10 mouse cellular contexts compared by ENCODE assay signal in the genomic region with DNA sequence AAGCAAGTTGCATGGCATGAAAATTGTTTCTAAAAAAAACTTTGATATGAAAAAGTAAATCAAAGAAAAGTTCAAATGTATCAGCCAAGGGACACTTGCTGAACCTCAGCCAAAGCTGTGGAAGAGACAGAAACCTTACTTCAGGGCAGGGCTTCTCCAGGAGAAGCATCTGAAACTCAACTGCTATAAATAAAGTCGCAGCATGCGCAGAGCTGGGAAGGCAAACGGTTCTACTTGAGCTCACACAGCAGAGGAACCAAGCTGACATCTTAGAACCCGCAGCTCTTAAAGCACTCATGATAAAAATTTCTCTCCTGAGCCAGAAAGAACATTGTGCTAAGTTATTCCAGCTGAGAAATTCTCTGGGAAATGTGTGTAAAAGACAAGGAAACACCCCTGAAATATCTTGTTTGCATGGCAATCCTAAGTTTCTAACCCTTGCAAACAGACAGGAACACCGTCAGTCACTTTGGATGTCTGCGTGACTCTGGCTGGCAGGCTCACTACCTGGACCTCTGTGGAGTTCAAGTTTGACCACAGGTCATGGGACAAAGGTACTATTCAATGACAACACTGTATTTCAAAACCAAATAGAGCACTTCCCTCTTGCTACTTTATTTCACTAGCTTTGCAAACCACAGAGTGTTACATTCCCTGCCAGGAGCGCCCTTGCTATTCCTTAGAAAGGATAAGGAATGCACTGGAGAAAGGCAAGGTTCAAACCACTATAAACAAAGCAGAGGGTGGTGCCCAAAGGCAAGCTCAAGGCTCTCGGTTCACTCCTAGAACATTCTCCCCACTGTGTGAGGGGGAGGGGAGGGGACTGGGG. TPM values are rescaled to one million over a fixed set of nuclear protein-coding genes. Genes with fewer than 3 reads are reported as not detected.
DNase-seq lines count a peak whose midpoint lies in the region; ATAC-seq and TF ChIP-seq lines count a peak whose summit lies in the region.
"Had no signal": no experiment of that assay in that cellular context is flagged by ENCODE, and none has a peak within 500 bp of the region (broad histone marks: within the 10 kb centered on the region; RNA-seq: fewer than 3 reads in every experiment).

No protein-coding gene starts in this region.

- intact Hi-C loops in heart, adult 2 months (cut with DNase I) = no loop called here
- intact Hi-C loops in heart, postnatal 25 days (cut with DNase I) = no loop called here

- TF ChIP-seq EP300 in heart, adult 2 months (IDR thresholded peaks at IDR 0.05; ENCODE audit: insufficient read depth, low read depth, low read length) = no peak
- TF ChIP-seq EP300 in CH12.LX (IDR thresholded peaks at IDR 0.05; ENCODE audit: low read length) = peak; percentile 52
- no peak for TF ChIP-seq EP300 in lung, postnatal 0 days (IDR thresholded peaks at IDR 0.05)

- WGBS in heart, adult 2 months = 47% methylated on average over 8 of the region's 8 CpGs
- WGBS in lung, postnatal 0 days = 36% methylated on average over 8 of the region's 8 CpGs
- WGBS in thymus, adult 2 months = 61% methylated on average over 8 of the region's 8 CpGs

- peak in 1 of 2 experiments; percentile 18 for DNase-seq in heart, adult 2 months
- no peak for DNase-seq in heart, postnatal 25 days (ENCODE audit: low spot score)
- DNase-seq in CH12.LX (ENCODE audit: extremely low read depth) = peak; percentile 67
- DNase-seq in lung, postnatal 0 days (ENCODE audit: low spot score) = peak; percentile 73
- DNase-seq in thymus, postnatal 4 days = no peak
- no peak for DNase-seq in urinary bladder, adult 2 months (ENCODE audit: low spot score)
- DNase-seq in thymus, adult 2 months = no peak
- DNase-seq: cerebellum, adult 9-11 months; right cerebral cortex, adult 18-20 months had no signal

- H3K27ac ChIP-seq in heart, adult 2 months = peak overlapping the region; percentile 54
- H3K27ac ChIP-seq in CH12.LX (ENCODE audit: insufficient read depth, low read depth) = no peak overlapping the region
- peak overlapping the region; percentile 43; the same call in 1 of the 2 replicates for H3K27ac ChIP-seq in lung, postnatal 0 days (ENCODE audit: low read length)
- no peak overlapping the region for H3K27ac ChIP-seq in thymus, adult 2 months (ENCODE audit: control insufficient read depth, insufficient read depth, low read length)

- peaks cover 13% of the 10 kb centered on the region for H3K36me3 ChIP-seq in heart, adult 2 months (ENCODE audit: control insufficient read depth, insufficient read depth, low read length)
- H3K36me3 ChIP-seq in CH12.LX (replicated peaks in 1 of 2; ENCODE audit: control insufficient read depth in 1 of 2, insufficient read depth in 1 of 2, low read length in 1 of 2) = no peaks in the 10 kb centered on the region
- H3K36me3 ChIP-seq in lung, postnatal 0 days (ENCODE audit: insufficient read depth, low read length) = no peaks in the 10 kb centered on the region
- no peaks in the 10 kb centered on the region for H3K36me3 ChIP-seq in thymus, adult 2 months (ENCODE audit: control insufficient read depth, insufficient read depth, low read length)

- in situ Hi-C loops in CH12.LX (cut with MboI; ENCODE audit: low pct_ligation_motif_present, low pct_unique_long_range_greater_than_20kb, low sequenced_read_pairs) = no loop called here

- TF ChIP-seq CTCF in heart, adult 2 months (IDR thresholded peaks at IDR 0.05) = no peak
- no peak for TF ChIP-seq CTCF in CH12.LX (conservative IDR thresholded peaks at IDR 0.05 in 1 of 2, IDR thresholded peaks at IDR 0.05 in 1 of 2; ENCODE audit: low read depth in 2 of 2, low read length in 2 of 2)
- no peak for TF ChIP-seq CTCF in lung, postnatal 0 days (IDR thresholded peaks at IDR 0.05)
- no peak for TF ChIP-seq CTCF in thymus, adult 2 months (IDR thresholded peaks at IDR 0.05; ENCODE audit: borderline replicate concordance, control insufficient read depth, extremely low read depth, insufficient read depth, low read length, poor library complexity)

- peak overlapping the region; percentile 15; the same call in 1 of the 2 replicates for H3K4me3 ChIP-seq in heart, adult 2 months
- no peak overlapping the region for H3K4me3 ChIP-seq in CH12.LX (replicated peaks in 1 of 3; ENCODE audit: low read depth in 2 of 3, low read length in 2 of 3, poor library complexity in 1 of 3)
- H3K4me3 ChIP-seq in lung, postnatal 0 days (ENCODE audit: low read depth, low read length) = no peak overlapping the region
- H3K4me3 ChIP-seq in thymus, adult 2 months (ENCODE audit: control insufficient read depth, insufficient read depth, low read length) = no peak overlapping the region

- H3K4me1 ChIP-seq in heart, adult 2 months (ENCODE audit: control insufficient read depth, insufficient read depth, low read length) = peaks cover 18% of the 10 kb centered on the region
- H3K4me1 ChIP-seq in CH12.LX (ENCODE audit: control insufficient read depth in 1 of 2, insufficient read depth in 2 of 2) = peaks cover 13 to 57% of the 10 kb centered on the region in 2 experiments
- H3K4me1 ChIP-seq in lung, postnatal 0 days (ENCODE audit: insufficient read depth, low read depth, low read length) = peaks cover 21% of the 10 kb centered on the region; the same call in 1 of the 2 replicates
- no peaks in the 10 kb centered on the region for H3K4me1 ChIP-seq in thymus, adult 2 months (replicated peaks; ENCODE audit: control insufficient read depth, insufficient read depth, low read length)

- no peaks in the 10 kb centered on the region for H3K27me3 ChIP-seq in heart, adult 2 months (ENCODE audit: control insufficient read depth, insufficient read depth, low read length)
- no peaks in the 10 kb centered on the region for H3K27me3 ChIP-seq in CH12.LX (replicated peaks)
- no peaks in the 10 kb centered on the region for H3K27me3 ChIP-seq in lung, postnatal 0 days (replicated peaks; ENCODE audit: insufficient read depth, low read length)
- H3K27me3 ChIP-seq in thymus, adult 2 months (ENCODE audit: control insufficient read depth, insufficient read depth, low read length) = no peaks in the 10 kb centered on the region

- dilution Hi-C loops in CH12.LX (cut with MboI; ENCODE audit: extremely low pct_ligation_motif_present, extremely low pct_unique_long_range_greater_than_20kb, low sequenced_read_pairs) = no loop called here

- ATAC-seq in common myeloid progenitor, adult 5-6 weeks (replicated peaks; ENCODE audit: low read depth, poor library complexity, severe bottlenecking) = 0 out of 2 replicates have a peak, but pooled peaks have one; percentile 31
- peak; percentile 85 for ATAC-seq in lung, postnatal 0 days

- no peaks in the 10 kb centered on the region for H3K79me2 ChIP-seq in heart, adult 2 months (replicated peaks; ENCODE audit: control insufficient read depth, insufficient read depth, low read length)
- H3K79me2 ChIP-seq in CH12.LX (replicated peaks; ENCODE audit: control insufficient read depth, extremely low read depth, insufficient read depth, poor library complexity, severe bottlenecking) = no peaks in the 10 kb centered on the region

- H3K9me3 ChIP-seq in CH12.LX (replicated peaks; ENCODE audit: low read length) = no peaks in the 10 kb centered on the region
- H3K9me3 ChIP-seq in lung, postnatal 0 days (ENCODE audit: low read length) = no peaks in the 10 kb centered on the region

- no peak for TF ChIP-seq POLR2A in heart, adult 2 months (IDR thresholded peaks at IDR 0.05; ENCODE audit: insufficient read depth, low read depth, low read length)
- TF ChIP-seq POLR2A in CH12.LX (IDR thresholded peaks at IDR 0.05; ENCODE audit: low read depth, low read length) = no peak
- no peak for TF ChIP-seq POLR2A in thymus, adult 2 months (IDR thresholded peaks at IDR 0.05; ENCODE audit: control insufficient read depth, extremely low read depth, insufficient read depth, low read length, poor library complexity)

- no peak overlapping the region for H3K9ac ChIP-seq in heart, adult 2 months (ENCODE audit: low read depth, low read length)
- no peak overlapping the region for H3K9ac ChIP-seq in CH12.LX (ENCODE audit: insufficient read depth, low read depth)
- H3K9ac ChIP-seq in lung, postnatal 0 days (replicated peaks; ENCODE audit: low read depth) = no peak overlapping the region

- peak overlapping the region; percentile 60 for H3K4me2 ChIP-seq in CH12.LX (ENCODE audit: insufficient read depth, low read depth, poor library complexity, severe bottlenecking)
- 0 out of 2 replicates have a peak overlapping the region, but pooled peaks have one; percentile 1 for H3K4me2 ChIP-seq in lung, postnatal 0 days (replicated peaks; ENCODE audit: low read depth, low read length)

- TF ChIP-seq RAD21 in CH12.LX (IDR thresholded peaks at IDR 0.05; ENCODE audit: low read depth, low read length) = no peak

TF ChIP-seq in CH12.LX, 34 proteins besides CTCF, POLR2A, EP300 and RAD21:
- TF ChIP-seq ZKSCAN1 (IDR thresholded peaks at IDR 0.05; ENCODE audit: borderline replicate concordance, low read depth, low read length) = no peak
- no peak for TF ChIP-seq CHD1 (IDR thresholded peaks at IDR 0.05; ENCODE audit: low read depth, low read length)
- peak; percentile 83 for TF ChIP-seq MEF2A (IDR thresholded peaks at IDR 0.05; ENCODE audit: borderline replicate concordance, low read depth, low read length)
- TF ChIP-seq NRF1 (IDR thresholded peaks at IDR 0.05; ENCODE audit: low read depth, low read length) = peak; percentile 69
- TF ChIP-seq CHD2 (IDR thresholded peaks at IDR 0.05; ENCODE audit: low read length) = no peak

RNA-seq across cellular contexts. Expression of gene Adcy9, which starts 15.2 kb away (rescaled TPM):
- 10 to 100 TPM; 22.6 to 26.3 TPM for total RNA-seq in heart, adult 2 months (2021)
- 11.1 and 17.4 TPM in 2 replicates for polyA plus RNA-seq in heart, adult 2 months (2012; rRNA removed)
- total RNA-seq in heart, postnatal 25 days (2021) = 10 to 100 TPM; 22.4 to 24.1 TPM
- total RNA-seq in CH12.LX (2012; rRNA removed) (2.2 and 3.1 TPM in 2 replicates), CH12.LX (2014; rRNA removed) (1.0 and 1.1 TPM in 2 replicates)
- 0.97 and 1.2 TPM in 2 replicates for polyA plus RNA-seq in CH12.LX (2012; ENCODE audit: insufficient read length, low read depth)
- 7.0 and 11.6 TPM in 2 replicates for total RNA-seq in common myeloid progenitor, adult 5-6 weeks (2017)
- polyA plus RNA-seq in lung, postnatal 0 days (2015; fragmentation: Nextera tagmentation; extraction: Ambion mirVana) = 2.9 and 3.1 TPM in 2 replicates
- 10.1 and 12.1 TPM in 2 replicates for polyA plus RNA-seq in urinary bladder, adult 2 months (2012; rRNA removed)
- polyA plus RNA-seq in thymus, adult 2 months (2012; rRNA removed) = 6.4 and 7.6 TPM in 2 replicates

Comparison
In these comparisons a context has a peak if more than half of its experiments do, and no peak if none do; other contexts are left out.
1. DNase-seq: peak in CH12.LX (single experiment) and lung, postnatal 0 days (single experiment); none in heart, postnatal 25 days (single experiment), thymus, postnatal 4 days (single experiment), urinary bladder, adult 2 months (single experiment) and thymus, adult 2 months (single experiment).
2. H3K27ac ChIP-seq: peak in heart, adult 2 months (single experiment) and lung, postnatal 0 days (single experiment); none in CH12.LX (single experiment) and thymus, adult 2 months (single experiment).